Mouse (Mus musculus) liver, embryonic 13.5 days (tissue): ENCODE measurements around the gene Ephb1. TPM values are rescaled to one million over a fixed set of nuclear protein-coding genes. Genes with fewer than 3 reads are reported as not detected.

ENCODE experiments used
- ATAC-seq: fragments of 200-750 bp; cut with Nextera tagmentation; 2 replicates; pipeline ENCODE4 v1.8.0; 2017; ENCODE audit warnings: low read depth, mild to moderate bottlenecking, moderate number of reproducible peaks, moderate library complexity
- DNase-seq: peaks from one replicate; pipeline ENCODE4 v3.0.0; 2022
- H3K27ac ChIP-seq: fragments of 300-500 bp; sonication (generic); 2 replicates; pipeline ENCODE4 v1.5.1; 2015; ENCODE audit warnings: moderate library complexity, mild to moderate bottlenecking, inconsistent platforms
- H3K27me3 ChIP-seq: fragments of 300-500 bp; sonication (generic); 2 replicates; pipeline ENCODE4 v1.6.1; 2015; ENCODE audit warnings: mild to moderate bottlenecking, inconsistent platforms
- H3K36me3 ChIP-seq: fragments of 300-500 bp; sonication (generic); 2 replicates; pipeline ENCODE4 v1.6.1; 2015; ENCODE audit warnings: mild to moderate bottlenecking, inconsistent platforms
- H3K4me1 ChIP-seq: fragments of 300-500 bp; sonication (generic); replicated peaks from 2 replicates; pipeline ENCODE4 v1.6.1; 2015; ENCODE audit warnings: inconsistent platforms
- H3K4me2 ChIP-seq: fragments of 300-500 bp; sonication (generic); 2 replicates; pipeline ENCODE4 v1.6.1; 2015; ENCODE audit warnings: inconsistent platforms, mild to moderate bottlenecking, moderate library complexity
- H3K4me3 ChIP-seq: fragments of 300-500 bp; sonication (generic); replicated peaks from 2 replicates; pipeline ENCODE4 v1.5.1; 2015; ENCODE audit warnings: mild to moderate bottlenecking, inconsistent platforms
- H3K9ac ChIP-seq: fragments of 300-500 bp; sonication (generic); 2 replicates; pipeline ENCODE4 v1.6.1; 2015; ENCODE audit warnings: mild to moderate bottlenecking, inconsistent platforms
- H3K9me3 ChIP-seq: fragments of 300-500 bp; sonication (generic); replicated peaks from 2 replicates; pipeline ENCODE4 v1.6.1; 2016; ENCODE audit warnings: inconsistent platforms
- WGBS: fragments of 180-500 bp; shearing (Covaris S2); methylation state at CpG from one replicate; pipeline ENCODE4 v1.1.7; 2015; ENCODE audit not compliant: insufficient replicate concordance; 5-methylcytosine and 5-hydroxymethylcytosine counted together
- polyA plus RNA-seq: library from polyadenylated mRNA; unstranded; fragments of >200 nt; fragmentation: Nextera tagmentation; extraction: Ambion mirVana; gene quantifications from 2 replicates; pipeline ENCODE4 v1.2.1, GENCODE M21; 2015

Gene Ephb1
- polyA plus RNA-seq, 1 experiment from 2014 or later: 0.20 TPM

DNA sequence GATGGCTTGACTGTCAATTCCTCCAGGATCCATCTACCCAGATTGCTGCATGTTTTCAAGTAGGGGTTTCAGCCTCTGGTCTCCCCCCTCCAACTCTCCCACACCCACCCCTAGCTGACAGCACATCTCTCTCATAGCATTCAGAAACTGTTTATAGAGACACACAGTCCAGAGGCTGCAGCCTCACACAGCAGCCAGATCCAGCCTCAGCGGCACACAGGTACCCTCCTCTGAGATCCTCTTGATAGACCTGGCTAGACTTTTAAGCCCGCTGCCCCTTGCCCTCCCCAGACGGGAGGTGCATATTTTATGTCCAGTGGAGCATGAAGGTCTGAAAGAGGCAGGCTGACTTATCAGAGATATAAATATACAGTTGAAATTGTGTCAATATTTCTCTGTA is 228.0 kb downstream of the Ephb1 start:
- 39% methylated on average over 3 of the region's 3 CpGs for WGBS
- Histone ChIP-seq H3K4me3 (no peak overlapping the region), H3K27me3 (no peaks in the 10 kb centered on the region), H3K36me3 (no peaks in the 10 kb centered on the region), H3K27ac (no peak overlapping the region), H3K9ac (no peak overlapping the region), H3K9me3 (no peaks in the 10 kb centered on the region), H3K4me2 (no peak overlapping the region), H3K4me1 (no peaks in the 10 kb centered on the region)
- DNase-seq (no peak), ATAC-seq (no peak)

GRCm38 (mm10) chr9:102122880-102123453 is 231.5 kb downstream of the Ephb1 start:
- Histone ChIP-seq H3K27ac (no peak overlapping the region), H3K9ac (no peak overlapping the region), H3K36me3 (no peaks in the 10 kb centered on the region), H3K9me3 (no peaks in the 10 kb centered on the region), H3K4me1 (no peaks in the 10 kb centered on the region), H3K27me3 (no peaks in the 10 kb centered on the region), H3K4me2 (no peak overlapping the region), H3K4me3 (no peak overlapping the region)
- no peak for ATAC-seq
- WGBS: 35% methylated on average over 4 of the region's 4 CpGs
- no peak for DNase-seq

DNA sequence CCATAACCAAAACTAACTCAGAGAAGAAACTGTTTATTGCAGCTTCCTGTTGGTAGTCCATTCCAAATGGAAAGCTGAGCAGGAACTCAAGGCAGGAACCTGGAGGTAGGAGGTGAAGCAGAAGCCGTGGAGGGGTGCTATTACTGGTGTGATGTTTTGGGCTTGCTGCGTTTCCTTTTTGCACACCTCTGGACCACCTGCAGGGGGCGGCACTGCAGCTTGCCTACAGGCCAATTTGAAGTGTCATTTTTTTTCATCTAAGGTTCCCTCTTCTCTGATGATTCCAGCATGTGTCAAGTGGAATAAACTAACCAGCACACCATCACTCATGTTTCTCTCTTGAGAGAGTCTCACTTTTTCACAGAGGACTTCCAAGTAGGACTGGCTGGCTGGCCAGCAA is 235.1 kb downstream of the Ephb1 start:
- DNase-seq (no peak), ATAC-seq (no peak)
- H3K4me1 ChIP-seq: no peaks in the 10 kb centered on the region
- 55% methylated on average over 3 of the region's 3 CpGs for WGBS
- no peak overlapping the region for H3K4me3 ChIP-seq
- H3K27me3 ChIP-seq: no peaks in the 10 kb centered on the region
- no peak overlapping the region for H3K4me2 ChIP-seq
- H3K36me3 ChIP-seq: no peaks in the 10 kb centered on the region
- H3K9ac ChIP-seq: no peak overlapping the region
- H3K9me3 ChIP-seq: no peaks in the 10 kb centered on the region
- H3K27ac ChIP-seq: no peak overlapping the region

DNA sequence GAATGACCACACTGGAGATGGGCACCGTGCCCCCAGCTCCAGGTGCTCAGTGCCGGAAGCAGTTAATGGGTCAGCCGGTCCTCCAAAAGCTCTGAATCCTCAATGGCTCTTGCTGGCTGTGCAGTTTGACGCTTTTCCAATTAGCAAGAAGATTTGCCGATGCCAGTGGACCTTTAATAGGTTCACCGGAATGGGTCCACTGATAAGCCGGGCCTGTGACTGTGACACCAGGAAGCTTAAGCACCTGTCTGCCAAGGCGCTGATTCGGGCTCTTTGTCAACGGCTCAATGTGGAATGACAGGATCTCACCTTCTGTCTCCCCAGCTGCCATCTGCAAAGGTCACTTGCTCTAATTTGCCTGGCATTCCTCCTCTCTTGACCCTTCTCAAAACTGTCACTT is 239.2 kb downstream of the Ephb1 start:
- Histone ChIP-seq H3K4me1 (no peaks in the 10 kb centered on the region), H3K9ac (no peak overlapping the region), H3K4me2 (no peak overlapping the region), H3K27me3 (no peaks in the 10 kb centered on the region), H3K9me3 (no peaks in the 10 kb centered on the region), H3K4me3 (no peak overlapping the region), H3K27ac (no peak overlapping the region), H3K36me3 (no peaks in the 10 kb centered on the region)
- DNase-seq (no peak), ATAC-seq (no peak)
- WGBS: 79% methylated on average over 10 of the region's 10 CpGs

DNA sequence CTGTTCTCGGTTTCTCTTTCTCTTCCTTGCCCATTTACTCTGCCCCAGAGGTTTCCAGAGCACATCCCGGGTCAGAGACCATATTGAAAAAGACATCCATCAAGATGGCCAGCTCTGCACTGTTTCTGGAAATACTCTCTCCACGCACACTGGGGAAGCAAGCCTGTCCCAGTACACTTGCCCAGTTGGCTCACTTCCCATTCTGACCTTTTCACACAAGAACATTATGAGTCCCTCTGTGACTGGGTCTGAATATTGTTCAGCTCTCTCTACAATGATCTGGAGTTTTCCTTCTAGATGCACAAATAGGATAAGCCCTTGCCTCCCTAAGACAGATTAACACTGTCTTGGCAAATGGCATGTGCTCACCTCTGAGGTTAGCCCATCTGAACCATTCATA is 243.0 kb downstream of the Ephb1 start:
- Histone ChIP-seq H3K4me2 (no peak overlapping the region), H3K27ac (no peak overlapping the region), H3K27me3 (no peaks in the 10 kb centered on the region), H3K4me1 (no peaks in the 10 kb centered on the region), H3K4me3 (no peak overlapping the region), H3K9me3 (no peaks in the 10 kb centered on the region), H3K36me3 (no peaks in the 10 kb centered on the region), H3K9ac (no peak overlapping the region)
- no peak for DNase-seq
- WGBS: 42% methylated on average over 3 of the region's 3 CpGs
- no peak for ATAC-seq

- Histone ChIP-seq H3K27me3 (no peaks in the 10 kb centered on the region), H3K27ac (no peak overlapping the region), H3K4me1 (no peaks in the 10 kb centered on the region), H3K36me3 (no peaks in the 10 kb centered on the region), H3K9ac (no peak overlapping the region), H3K9me3 (no peaks in the 10 kb centered on the region), H3K4me2 (no peak overlapping the region), H3K4me3 (no peak overlapping the region)
- 64% methylated on average over 3 of the region's 3 CpGs for WGBS
- no peak for ATAC-seq
- no peak for DNase-seq
Observed at GRCm38 (mm10) chr9:102107978-102108377, 246.5 kb downstream of the Ephb1 start.

GRCm38 (mm10) chr9:102107213-102107612 is 247.3 kb downstream of the Ephb1 start:
- H3K4me3 ChIP-seq: no peak overlapping the region
- no peaks in the 10 kb centered on the region for H3K36me3 ChIP-seq
- H3K4me1 ChIP-seq: no peaks in the 10 kb centered on the region
- H3K9ac ChIP-seq: no peak overlapping the region
- H3K9me3 ChIP-seq: no peaks in the 10 kb centered on the region
- no peak overlapping the region for H3K27ac ChIP-seq
- no peak overlapping the region for H3K4me2 ChIP-seq
- 77% methylated on average over 2 of the region's 2 CpGs for WGBS
- no peaks in the 10 kb centered on the region for H3K27me3 ChIP-seq
- ATAC-seq (no peak), DNase-seq (no peak)

DNA sequence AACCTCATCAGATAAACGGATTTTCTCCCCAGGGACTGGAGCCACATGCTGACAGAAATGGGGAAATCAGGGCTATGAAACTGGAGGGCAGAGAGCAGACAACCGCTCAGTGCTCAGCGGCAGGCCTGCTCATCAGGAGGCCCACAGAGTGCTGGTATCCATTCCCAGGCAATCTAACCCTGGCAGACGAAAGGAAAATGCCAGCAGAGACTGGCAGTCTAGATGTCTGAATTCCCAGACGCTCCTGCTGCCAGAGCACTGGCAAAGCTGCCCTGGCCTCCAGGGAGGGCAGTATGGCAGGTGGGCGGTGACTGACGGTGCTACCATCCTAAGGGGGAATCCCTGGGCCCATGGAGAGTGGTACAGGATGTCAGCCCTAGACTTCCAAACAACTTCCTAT is 257.7 kb downstream of the Ephb1 start:
- 33% methylated on average over 7 of the region's 7 CpGs for WGBS

DNA sequence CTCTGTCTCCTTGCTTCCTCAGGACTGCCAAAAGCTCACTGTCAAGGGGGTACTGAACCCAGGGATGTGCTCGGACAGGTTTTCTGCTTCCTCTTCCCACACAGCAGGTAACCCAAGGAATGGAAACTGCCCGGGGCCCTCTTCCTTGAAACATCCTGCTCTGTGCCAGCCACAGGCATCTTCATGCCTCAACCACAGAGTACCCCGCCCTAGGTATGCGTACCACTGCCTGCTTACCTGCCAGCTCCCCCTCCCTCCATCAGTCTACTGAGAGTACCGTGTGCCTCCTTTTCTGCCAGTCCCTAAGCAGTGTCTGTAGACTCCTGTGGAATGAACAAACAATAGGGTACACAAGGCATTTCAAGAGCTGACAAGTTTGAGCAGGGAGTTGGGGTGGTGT is 265.9 kb downstream of the Ephb1 start:
- 66% methylated on average over 5 of the region's 5 CpGs for WGBS
- no peak overlapping the region for H3K4me2 ChIP-seq
- H3K9me3 ChIP-seq: no peaks in the 10 kb centered on the region
- H3K27me3 ChIP-seq: no peaks in the 10 kb centered on the region
- ATAC-seq (no peak), DNase-seq (no peak)
- H3K9ac ChIP-seq: no peak overlapping the region
- no peaks in the 10 kb centered on the region for H3K36me3 ChIP-seq
- H3K27ac ChIP-seq: no peak overlapping the region
- no peaks in the 10 kb centered on the region for H3K4me1 ChIP-seq
- H3K4me3 ChIP-seq: no peak overlapping the region

More for the DNA sequence above, 257.7 kb downstream of the Ephb1 start:
- ATAC-seq (no peak), DNase-seq (no peak)
- Histone ChIP-seq H3K4me3 (no peak overlapping the region), H3K4me1 (no peaks in the 10 kb centered on the region), H3K36me3 (no peaks in the 10 kb centered on the region), H3K9ac (no peak overlapping the region), H3K9me3 (no peaks in the 10 kb centered on the region), H3K27me3 (no peaks in the 10 kb centered on the region), H3K27ac (no peak overlapping the region), H3K4me2 (no peak overlapping the region)

GRCm38 (mm10) chr9:102086053-102086706 is 268.3 kb downstream of the Ephb1 start:
- 65% methylated on average over 24 of the region's 24 CpGs for WGBS
- Histone ChIP-seq H3K4me3 (no peak overlapping the region), H3K9me3 (no peaks in the 10 kb centered on the region), H3K27me3 (no peaks in the 10 kb centered on the region), H3K4me2 (no peak overlapping the region), H3K4me1 (no peaks in the 10 kb centered on the region), H3K36me3 (no peaks in the 10 kb centered on the region), H3K27ac (no peak overlapping the region), H3K9ac (no peak overlapping the region)
- DNase-seq (no peak), ATAC-seq (no peak)

GRCm38 (mm10) chr9:102085477-102085876 is 269.0 kb downstream of the Ephb1 start:
- WGBS: 81% methylated on average over 9 of the region's 9 CpGs
- H3K27ac ChIP-seq: no peak overlapping the region
- DNase-seq: no peak

DNA sequence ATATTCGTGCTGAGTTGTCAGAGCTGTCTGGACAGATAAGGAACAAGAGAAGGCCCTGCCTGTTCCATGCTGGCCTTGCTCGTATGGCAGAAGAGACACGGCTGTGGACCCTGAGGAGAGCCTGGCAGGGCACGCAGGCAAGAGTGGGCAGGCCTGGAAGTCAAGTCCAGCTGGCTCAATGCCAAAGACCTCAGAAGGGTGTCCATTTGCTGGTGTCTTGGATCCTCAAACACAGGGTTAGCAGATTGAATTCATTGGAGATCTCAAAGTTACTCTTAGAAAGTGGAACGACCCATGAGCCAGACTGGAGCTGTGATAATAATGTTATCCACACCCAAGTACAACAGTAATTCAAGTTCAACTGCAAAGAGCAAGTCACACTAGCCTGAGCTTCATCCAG is 273.6 kb downstream of the Ephb1 start:
- WGBS: 63% methylated on average over 5 of the region's 5 CpGs
- DNase-seq (no peak), ATAC-seq (no peak)
- Histone ChIP-seq H3K9me3 (no peaks in the 10 kb centered on the region), H3K4me2 (no peak overlapping the region), H3K27me3 (no peaks in the 10 kb centered on the region), H3K36me3 (no peaks in the 10 kb centered on the region), H3K4me1 (no peaks in the 10 kb centered on the region), H3K9ac (no peak overlapping the region), H3K4me3 (no peak overlapping the region), H3K27ac (no peak overlapping the region)

More at GRCm38 (mm10) chr9:102085477-102085876, 269.0 kb downstream of the Ephb1 start:
- Histone ChIP-seq H3K4me2 (no peak overlapping the region), H3K27me3 (no peaks in the 10 kb centered on the region), H3K9ac (no peak overlapping the region), H3K4me1 (no peaks in the 10 kb centered on the region), H3K36me3 (no peaks in the 10 kb centered on the region), H3K9me3 (no peaks in the 10 kb centered on the region), H3K4me3 (no peak overlapping the region)
- ATAC-seq: no peak
